Mouse (Mus musculus): ENCODE results near the gene Nhsl1. TPM values are rescaled to one million over a fixed set of nuclear protein-coding genes. Genes with fewer than 3 reads are reported as not detected.
"Not testable (repeated sequence)": the region's sequence is repeated elsewhere in the genome, so short reads cannot be mapped to it uniquely, and the experiment has no call there.

Nhsl1 gene
- polyA plus RNA-seq, 1 experiment from 2014 or later, result 23.4 TPM

GRCm38 (mm10) chr10:18545309-18545708, 226.5 kb downstream of the Nhsl1 start:
- no peak overlapping the region for H3K27ac ChIP-seq (ENCODE audit: low read depth, low read length)
- H3K4me2 ChIP-seq (replicated peaks; ENCODE audit: low read depth, low read length), result peak overlapping the region; percentile 83
- ATAC-seq (ENCODE audit: low FRiP score) (peak; percentile 23; the same call in 1 of the 2 replicates), DNase-seq (ENCODE audit: low spot score) (peak; percentile 34)
- no peaks in the 10 kb centered on the region for H3K4me1 ChIP-seq (replicated peaks; ENCODE audit: control insufficient read depth, insufficient read depth, low read length)
- H3K36me3 ChIP-seq (ENCODE audit: control insufficient read depth, insufficient read depth, low read length), result no peaks in the 10 kb centered on the region
- 9% methylated on average over 13 of the region's 13 CpGs for WGBS
- H3K27me3 ChIP-seq (ENCODE audit: control insufficient read depth, insufficient read depth, low read length), result no peaks in the 10 kb centered on the region
- H3K9ac ChIP-seq (ENCODE audit: low read depth, low read length), result peak overlapping the region; percentile 66
- H3K4me3 ChIP-seq (ENCODE audit: low read depth, low read length), result peak overlapping the region; percentile 54
- H3K9me3 ChIP-seq (ENCODE audit: control insufficient read depth, low read length), result no peaks in the 10 kb centered on the region

GRCm38 (mm10) chr10:18545813-18546235, 227.0 kb downstream of the Nhsl1 start, which contains the start of gene Hebp2:
Hebp2 (minus strand) TSS chr10:18546076.
- Histone ChIP-seq H3K9me3 (ENCODE audit: control insufficient read depth, low read length) (no peaks in the 10 kb centered on the region), H3K36me3 (ENCODE audit: control insufficient read depth, insufficient read depth, low read length) (no peaks in the 10 kb centered on the region), H3K4me3 (ENCODE audit: low read depth, low read length) (peak within 1 kb of the TSS; percentile 54), H3K27me3 (ENCODE audit: control insufficient read depth, insufficient read depth, low read length) (no peaks in the 10 kb centered on the region), H3K4me2 (replicated peaks; ENCODE audit: low read depth, low read length) (peak within 1 kb of the TSS; percentile 83), H3K9ac (ENCODE audit: low read depth, low read length) (peak within 1 kb of the TSS; percentile 66), H3K4me1 (replicated peaks; ENCODE audit: control insufficient read depth, insufficient read depth, low read length) (no peaks in the 10 kb centered on the region), H3K27ac (ENCODE audit: low read depth, low read length) (0 out of 2 replicates have a peak within 1 kb of the TSS, but pooled peaks have one; percentile 17)
- WGBS, result under 1% methylated on average over 22 of the region's 22 CpGs
- DNase-seq (ENCODE audit: low spot score) (peak; percentile 91), ATAC-seq (ENCODE audit: low FRiP score) (peak; percentile 94)

GRCm38 (mm10) chr10:18547381-18547780, 228.6 kb downstream of the Nhsl1 start:
- Histone ChIP-seq H3K4me2 (replicated peaks; ENCODE audit: low read depth, low read length) (no peak overlapping the region), H3K27ac (ENCODE audit: low read depth, low read length) (no peak overlapping the region), H3K9me3 (ENCODE audit: control insufficient read depth, low read length) (no peaks in the 10 kb centered on the region), H3K36me3 (ENCODE audit: control insufficient read depth, insufficient read depth, low read length) (no peaks in the 10 kb centered on the region), H3K4me3 (ENCODE audit: low read depth, low read length) (no peak overlapping the region), H3K4me1 (replicated peaks; ENCODE audit: control insufficient read depth, insufficient read depth, low read length) (no peaks in the 10 kb centered on the region), H3K9ac (ENCODE audit: low read depth, low read length) (no peak overlapping the region), H3K27me3 (ENCODE audit: control insufficient read depth, insufficient read depth, low read length) (no peaks in the 10 kb centered on the region)
- no peak for ATAC-seq (ENCODE audit: low FRiP score)
- no peak for DNase-seq (ENCODE audit: low spot score)
- 85% methylated on average over 4 of the region's 4 CpGs for WGBS

GRCm38 (mm10) chr10:18549321-18550216, 230.8 kb downstream of the Nhsl1 start:
- peak overlapping the region; percentile 32 for H3K4me3 ChIP-seq (ENCODE audit: low read depth, low read length)
- ATAC-seq (ENCODE audit: low FRiP score) (peak; percentile 53), DNase-seq (ENCODE audit: low spot score) (peak; percentile 68)
- peak overlapping the region; percentile 40; the same call in 1 of the 2 replicates for H3K9ac ChIP-seq (ENCODE audit: low read depth, low read length)
- WGBS, result 3% methylated on average over 35 of the region's 35 CpGs
- no peaks in the 10 kb centered on the region for H3K27me3 ChIP-seq (ENCODE audit: control insufficient read depth, insufficient read depth, low read length)
- H3K9me3 ChIP-seq (ENCODE audit: control insufficient read depth, low read length), result no peaks in the 10 kb centered on the region
- H3K4me1 ChIP-seq (replicated peaks; ENCODE audit: control insufficient read depth, insufficient read depth, low read length), result no peaks in the 10 kb centered on the region
- H3K27ac ChIP-seq (ENCODE audit: low read depth, low read length), result no peak overlapping the region
- H3K4me2 ChIP-seq (replicated peaks; ENCODE audit: low read depth, low read length), result peak overlapping the region; percentile 75
- H3K36me3 ChIP-seq (ENCODE audit: control insufficient read depth, insufficient read depth, low read length), result no peaks in the 10 kb centered on the region

- not testable (repeated sequence) for H3K27ac ChIP-seq (ENCODE audit: low read depth, low read length); H3K4me2 ChIP-seq (replicated peaks; ENCODE audit: low read depth, low read length); H3K9ac ChIP-seq (ENCODE audit: low read depth, low read length); DNase-seq (ENCODE audit: low spot score); H3K27me3 ChIP-seq (ENCODE audit: control insufficient read depth, insufficient read depth, low read length); H3K36me3 ChIP-seq (ENCODE audit: control insufficient read depth, insufficient read depth, low read length); H3K4me3 ChIP-seq (ENCODE audit: low read depth, low read length); H3K9me3 ChIP-seq (ENCODE audit: control insufficient read depth, low read length); H3K4me1 ChIP-seq (replicated peaks; ENCODE audit: control insufficient read depth, insufficient read depth, low read length); ATAC-seq (ENCODE audit: low FRiP score)
- 85% methylated on average over 9 of the region's 9 CpGs for WGBS
Measured at GRCm38 (mm10) chr10:18559076-18559475, 240.3 kb downstream of the Nhsl1 start.

GRCm38 (mm10) chr10:18561445-18561844, 242.7 kb downstream of the Nhsl1 start:
- DNase-seq (ENCODE audit: low spot score), result no peak
- 54% methylated on average over 5 of the region's 5 CpGs for WGBS
- Histone ChIP-seq H3K9ac (ENCODE audit: low read depth, low read length) (no peak overlapping the region), H3K27ac (ENCODE audit: low read depth, low read length) (no peak overlapping the region), H3K4me1 (replicated peaks; ENCODE audit: control insufficient read depth, insufficient read depth, low read length) (no peaks in the 10 kb centered on the region), H3K9me3 (ENCODE audit: control insufficient read depth, low read length) (no peaks in the 10 kb centered on the region), H3K27me3 (ENCODE audit: control insufficient read depth, insufficient read depth, low read length) (no peaks in the 10 kb centered on the region), H3K36me3 (ENCODE audit: control insufficient read depth, insufficient read depth, low read length) (no peaks in the 10 kb centered on the region), H3K4me2 (replicated peaks; ENCODE audit: low read depth, low read length) (no peak overlapping the region), H3K4me3 (ENCODE audit: low read depth, low read length) (no peak overlapping the region)
- no peak for ATAC-seq (ENCODE audit: low FRiP score)

- no peaks in the 10 kb centered on the region for H3K4me1 ChIP-seq (replicated peaks; ENCODE audit: control insufficient read depth, insufficient read depth, low read length)
- DNase-seq (ENCODE audit: low spot score), result peak; percentile 69
- no peaks in the 10 kb centered on the region for H3K9me3 ChIP-seq (ENCODE audit: control insufficient read depth, low read length)
- H3K4me2 ChIP-seq (replicated peaks; ENCODE audit: low read depth, low read length), result no peak overlapping the region
- H3K9ac ChIP-seq (ENCODE audit: low read depth, low read length), result no peak overlapping the region
- no peak overlapping the region for H3K4me3 ChIP-seq (ENCODE audit: low read depth, low read length)
- 12% methylated on average over 4 of the region's 4 CpGs for WGBS
- H3K36me3 ChIP-seq (ENCODE audit: control insufficient read depth, insufficient read depth, low read length), result no peaks in the 10 kb centered on the region
- ATAC-seq (ENCODE audit: low FRiP score), result no peak
- H3K27me3 ChIP-seq (ENCODE audit: control insufficient read depth, insufficient read depth, low read length), result no peaks in the 10 kb centered on the region
- H3K27ac ChIP-seq (ENCODE audit: low read depth, low read length), result no peak overlapping the region
Measured at GRCm38 (mm10) chr10:18562940-18563339, 244.2 kb downstream of the Nhsl1 start.

GRCm38 (mm10) chr10:18572581-18572980, 253.8 kb downstream of the Nhsl1 start:
- H3K4me2 ChIP-seq (replicated peaks; ENCODE audit: low read depth, low read length), result no peak overlapping the region
- WGBS, result 58% methylated on average over 2 of the region's 2 CpGs
- no peaks in the 10 kb centered on the region for H3K9me3 ChIP-seq (ENCODE audit: control insufficient read depth, low read length)
- no peaks in the 10 kb centered on the region for H3K36me3 ChIP-seq (ENCODE audit: control insufficient read depth, insufficient read depth, low read length)
- ATAC-seq (ENCODE audit: low FRiP score), result no peak
- H3K4me1 ChIP-seq (replicated peaks; ENCODE audit: control insufficient read depth, insufficient read depth, low read length), result no peaks in the 10 kb centered on the region
- DNase-seq (ENCODE audit: low spot score), result no peak
- H3K9ac ChIP-seq (ENCODE audit: low read depth, low read length), result no peak overlapping the region
- no peak overlapping the region for H3K27ac ChIP-seq (ENCODE audit: low read depth, low read length)
- no peaks in the 10 kb centered on the region for H3K27me3 ChIP-seq (ENCODE audit: control insufficient read depth, insufficient read depth, low read length)
- H3K4me3 ChIP-seq (ENCODE audit: low read depth, low read length), result no peak overlapping the region

Data from hindbrain, embryonic 11.5 days (tissue).